Mouse (Mus musculus) ES-Bruce4 (cell line): ENCODE measurements around the gene Krt222.

Experiments used
- CTCF ChIP-seq: IDR thresholded peaks from one replicate; pipeline ENCODE4 v1.8.1; 2011; ENCODE audit warnings: low read depth, low read length
- EP300 ChIP-seq: IDR thresholded peaks from 2 replicates; pipeline ENCODE4 v1.6.1; 2011; ENCODE audit warnings: low read depth, low read length; ENCODE audit not compliant: insufficient read depth
- POLR2A ChIP-seq: IDR thresholded peaks from one replicate; pipeline ENCODE4 v1.8.1; 2011; ENCODE audit warnings: low read length; ENCODE audit not compliant: insufficient read depth

GRCm38 (mm10) chr11:99276786-99277185 is 32.9 kb upstream of the Krt222 start:
- TF ChIP-seq POLR2A (no peak), EP300 (no peak), CTCF (no peak)
